Mouse (Mus musculus) kidney, adult 18-20 months (tissue): ENCODE data around the gene Snupn.
"Not testable (repeated sequence)": the region's sequence is repeated elsewhere in the genome, so short reads cannot be mapped to it uniquely, and the experiment has no call there.

Source experiments
- DNase-seq: peaks from one replicate; pipeline ENCODE4 v3.0.0; 2021

Snupn gene

GRCm38 (mm10) chr9:56950414-56951400 is at the start of gene Snupn:
Gene Snupn, plus strand, starts transcription at chr9:56950878.
- peak; percentile 97 for DNase-seq

GRCm38 (mm10) chr9:56901187-56901586 is 49.5 kb upstream of the Snupn start:
- no peak for DNase-seq

- DNase-seq = no peak
These were observed 47.0 kb upstream of the Snupn start for GRCm38 (mm10) chr9:56903662-56904061.

DNA sequence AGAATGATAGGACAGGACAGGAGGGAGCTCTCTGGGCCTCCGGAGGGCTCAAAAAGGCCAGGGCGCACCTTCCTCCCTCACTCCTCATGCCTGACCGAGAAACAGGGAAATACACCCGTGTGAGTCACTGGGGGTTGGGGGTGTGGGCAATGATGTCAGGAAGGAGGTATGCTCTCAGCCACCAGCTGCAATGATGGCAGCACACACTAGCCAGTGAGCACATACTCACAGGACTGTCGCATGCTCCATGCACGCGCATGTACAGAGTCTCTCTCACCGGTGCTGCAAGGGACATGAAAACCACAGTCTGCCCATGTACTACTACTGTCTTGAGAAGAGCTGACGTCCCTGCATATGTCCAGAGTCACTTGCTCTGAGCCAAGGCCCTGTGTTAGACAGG is 43.1 kb upstream of the Snupn start:
- DNase-seq = no peak

DNA sequence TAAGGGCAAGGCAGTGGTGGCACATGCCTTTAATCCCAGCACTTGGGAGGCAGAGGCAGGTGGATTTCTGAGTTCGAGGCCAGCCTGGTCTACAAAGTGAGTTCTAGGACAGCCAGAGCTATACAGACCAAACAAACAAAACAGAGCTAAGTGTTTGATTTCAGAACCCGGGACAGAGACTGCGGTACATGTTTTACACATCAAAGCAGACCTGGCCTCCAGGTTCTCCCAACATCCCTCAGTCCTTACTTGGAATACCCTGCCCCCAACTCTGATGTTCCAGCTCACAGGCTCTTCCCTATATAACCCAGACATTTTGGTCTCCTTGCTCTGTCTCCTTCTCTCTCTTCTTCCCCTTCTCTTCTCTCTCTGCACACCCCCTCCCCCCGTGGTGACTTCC is 40.7 kb upstream of the Snupn start:
- not testable (repeated sequence) for DNase-seq

GRCm38 (mm10) chr9:56911017-56911416 is 39.7 kb upstream of the Snupn start:
- no peak for DNase-seq

DNA sequence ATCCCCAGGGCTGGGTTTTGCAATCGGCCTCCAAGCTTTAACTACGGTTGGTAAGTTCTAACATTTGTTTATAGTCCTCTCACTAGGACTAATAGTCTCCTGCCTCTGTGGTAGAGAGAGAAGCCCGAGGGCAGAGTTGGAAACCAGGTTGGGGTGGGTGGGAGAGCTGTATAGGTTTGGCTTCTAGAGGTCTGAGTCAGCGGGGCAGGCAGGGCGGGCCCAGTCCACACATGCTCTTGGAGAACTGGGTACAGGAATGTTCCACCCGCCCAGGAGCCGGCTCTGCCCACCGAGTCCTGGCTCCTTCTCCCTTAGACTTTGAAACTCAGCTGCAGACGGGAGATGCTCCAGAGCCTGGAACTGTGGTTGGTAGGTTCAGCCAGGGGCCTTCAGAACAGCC is 36.7 kb upstream of the Snupn start:
- DNase-seq = no peak

- no peak for DNase-seq
These were observed 35.6 kb upstream of the Snupn start for GRCm38 (mm10) chr9:56915116-56915515.

GRCm38 (mm10) chr9:56915695-56916410 is 34.8 kb upstream of the Snupn start:
- no peak for DNase-seq

GRCm38 (mm10) chr9:56917131-56917530 is 33.5 kb upstream of the Snupn start:
- no peak for DNase-seq

DNA sequence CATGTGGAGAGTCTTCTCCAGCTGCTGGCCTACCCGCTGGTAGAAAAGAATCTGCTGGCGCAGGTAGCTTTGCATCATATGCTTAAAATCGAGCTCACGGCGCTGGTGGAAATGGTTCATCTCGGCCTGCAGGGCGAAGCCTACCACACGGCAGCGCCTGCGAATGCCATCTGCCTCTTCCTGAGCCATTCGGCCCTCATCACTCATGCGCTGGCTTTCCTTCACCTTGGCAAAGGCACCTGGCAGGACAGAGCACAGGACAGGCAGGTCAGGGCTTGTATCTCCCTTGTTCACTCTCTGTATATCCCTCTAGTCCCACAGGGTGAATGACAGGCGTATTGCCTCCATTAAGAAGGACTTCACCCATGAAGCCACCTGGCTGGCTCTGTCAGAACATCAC is 32.2 kb upstream of the Snupn start:
- no peak for DNase-seq

DNA sequence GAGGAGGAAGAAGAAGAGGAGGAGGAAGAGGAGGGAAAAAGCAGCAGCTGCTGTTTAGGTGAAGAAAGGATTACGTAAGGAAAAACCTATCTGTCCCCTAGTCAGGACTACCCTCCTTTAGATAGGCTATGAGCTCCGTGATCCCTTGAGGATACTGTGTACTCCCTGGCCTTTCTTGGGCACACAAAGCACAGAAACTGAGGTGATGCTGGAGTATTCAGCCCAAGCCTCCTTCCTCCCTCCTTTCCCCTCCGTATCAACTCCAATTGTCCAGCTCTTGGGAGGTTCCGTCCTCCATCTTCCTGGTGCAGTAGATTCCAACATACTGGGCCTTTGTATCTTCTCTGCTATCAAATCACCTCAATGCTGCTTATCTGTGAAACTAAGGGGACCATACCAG is 27.9 kb upstream of the Snupn start:
- no peak for DNase-seq

DNA sequence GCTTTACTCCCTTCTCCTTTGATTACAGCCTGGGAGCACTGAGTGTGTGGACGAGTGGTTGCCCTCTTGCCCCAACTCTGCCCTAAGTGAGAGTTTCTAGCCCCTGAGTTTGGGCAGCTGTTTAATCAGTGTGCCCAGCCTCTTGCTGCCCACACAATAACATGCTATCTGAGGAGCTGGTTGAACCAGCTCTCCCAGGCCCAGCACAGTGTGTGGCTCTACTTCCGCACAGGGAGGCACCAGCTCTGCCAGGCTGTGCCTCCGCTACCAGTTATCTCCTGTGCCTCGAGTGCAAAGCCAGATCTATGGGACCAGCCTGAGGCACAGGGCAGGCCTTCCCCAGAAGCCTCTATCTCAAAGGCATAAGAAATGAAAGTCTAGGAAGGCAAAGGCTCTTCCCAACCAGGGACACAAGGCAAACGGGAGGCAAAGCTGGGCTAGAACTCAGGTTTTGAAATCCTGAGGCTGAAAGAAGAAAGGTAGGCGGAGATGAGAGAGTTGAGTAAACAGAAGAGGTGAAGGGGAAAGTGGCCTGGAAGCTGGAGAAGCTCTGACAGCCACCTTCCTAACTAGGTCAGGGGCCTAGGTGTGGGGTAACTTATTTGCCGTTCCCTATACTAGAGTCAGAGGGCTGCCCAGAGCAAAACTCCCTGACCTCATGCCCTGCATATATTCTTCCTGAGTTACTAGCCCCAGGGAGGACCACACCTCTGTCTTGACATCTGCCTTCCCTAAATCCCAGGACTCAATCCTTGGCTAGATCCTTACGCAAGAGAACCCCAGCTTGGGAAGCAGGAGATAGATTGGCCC is 26.6 kb upstream of the Snupn start:
- no peak for DNase-seq

- peak; percentile 84 for DNase-seq
These were observed 26.0 kb upstream of the Snupn start for GRCm38 (mm10) chr9:56924651-56925027.

GRCm38 (mm10) chr9:56925291-56926024 is 25.2 kb upstream of the Snupn start:
- no peak for DNase-seq

DNA sequence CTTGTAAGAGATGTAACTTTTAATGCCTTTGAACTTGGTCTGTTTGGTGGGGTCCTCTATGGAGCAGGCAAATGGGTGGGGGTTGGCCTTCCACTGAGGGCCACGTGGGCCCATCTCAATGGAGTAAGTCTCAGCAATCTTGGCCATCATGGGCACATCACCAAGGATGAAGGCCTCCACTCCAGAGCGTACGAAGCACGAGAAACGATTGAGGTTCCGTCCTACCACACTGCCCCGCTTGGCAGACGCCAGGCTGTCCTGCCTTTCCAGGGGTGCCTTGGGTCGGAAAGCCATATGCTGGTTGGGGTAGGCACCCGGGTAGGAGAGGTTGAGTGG is 24.7 kb upstream of the Snupn start:
- DNase-seq = no peak

DNA sequence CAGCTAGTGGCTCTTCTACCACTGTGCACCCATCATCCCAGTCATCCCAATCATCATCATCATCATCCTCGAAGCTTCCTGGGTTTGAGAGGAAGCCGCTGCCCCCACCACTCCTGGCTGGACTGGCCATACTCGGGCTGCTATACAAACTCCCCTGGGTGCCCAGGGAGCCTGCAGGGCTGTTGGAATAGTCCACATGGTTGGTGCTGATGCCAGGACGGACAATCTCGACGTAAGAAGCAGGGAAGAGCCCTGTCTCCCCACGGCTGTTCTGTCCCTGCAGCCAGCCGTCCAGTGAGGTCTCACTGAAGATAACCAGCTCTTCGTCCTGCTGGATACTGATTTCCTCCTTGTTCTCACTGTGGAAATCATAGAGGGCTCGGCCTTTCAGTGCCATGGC is 24.3 kb upstream of the Snupn start:
- DNase-seq = no peak

DNA sequence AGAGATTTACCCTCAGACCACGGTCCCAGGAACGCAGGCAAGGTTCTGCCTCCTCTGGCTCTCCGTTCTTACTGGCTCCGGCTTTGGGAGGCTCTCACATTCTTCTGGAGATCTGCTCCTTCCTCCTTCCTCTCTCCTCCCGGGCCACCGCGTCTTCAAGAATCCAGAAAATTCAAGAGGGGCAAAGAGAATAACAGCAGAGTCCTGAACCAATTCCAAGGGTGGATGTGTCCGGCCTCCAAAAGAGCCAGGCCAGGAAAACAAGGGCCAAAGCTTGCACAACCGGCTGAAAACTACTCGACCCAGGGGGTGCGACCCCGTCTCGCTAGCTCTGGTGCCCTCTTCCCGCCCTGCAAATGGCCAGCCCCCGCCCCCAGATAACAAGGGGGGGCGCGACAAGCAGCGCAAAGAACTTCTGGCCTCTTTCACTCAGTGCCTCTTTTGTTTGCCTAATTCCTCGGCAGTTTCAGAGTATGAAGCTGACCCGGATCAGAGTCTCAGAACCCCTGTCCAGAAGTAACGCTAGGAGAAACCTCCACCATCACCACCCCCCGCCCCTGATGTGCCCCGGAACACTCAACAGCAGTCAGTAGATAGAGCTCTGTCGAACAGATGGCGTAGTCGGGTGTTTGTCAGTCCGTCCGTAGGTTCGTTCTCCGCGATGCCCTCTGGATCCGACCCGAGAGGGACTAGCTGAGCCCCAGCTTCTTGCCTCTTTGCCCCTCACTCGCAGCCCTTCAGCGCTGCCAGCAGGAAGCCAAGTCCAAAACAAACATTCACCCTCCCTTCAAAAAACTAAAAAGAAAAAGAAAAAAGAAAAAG is 23.3 kb upstream of the Snupn start:
- peak; percentile 59 for DNase-seq

DNA sequence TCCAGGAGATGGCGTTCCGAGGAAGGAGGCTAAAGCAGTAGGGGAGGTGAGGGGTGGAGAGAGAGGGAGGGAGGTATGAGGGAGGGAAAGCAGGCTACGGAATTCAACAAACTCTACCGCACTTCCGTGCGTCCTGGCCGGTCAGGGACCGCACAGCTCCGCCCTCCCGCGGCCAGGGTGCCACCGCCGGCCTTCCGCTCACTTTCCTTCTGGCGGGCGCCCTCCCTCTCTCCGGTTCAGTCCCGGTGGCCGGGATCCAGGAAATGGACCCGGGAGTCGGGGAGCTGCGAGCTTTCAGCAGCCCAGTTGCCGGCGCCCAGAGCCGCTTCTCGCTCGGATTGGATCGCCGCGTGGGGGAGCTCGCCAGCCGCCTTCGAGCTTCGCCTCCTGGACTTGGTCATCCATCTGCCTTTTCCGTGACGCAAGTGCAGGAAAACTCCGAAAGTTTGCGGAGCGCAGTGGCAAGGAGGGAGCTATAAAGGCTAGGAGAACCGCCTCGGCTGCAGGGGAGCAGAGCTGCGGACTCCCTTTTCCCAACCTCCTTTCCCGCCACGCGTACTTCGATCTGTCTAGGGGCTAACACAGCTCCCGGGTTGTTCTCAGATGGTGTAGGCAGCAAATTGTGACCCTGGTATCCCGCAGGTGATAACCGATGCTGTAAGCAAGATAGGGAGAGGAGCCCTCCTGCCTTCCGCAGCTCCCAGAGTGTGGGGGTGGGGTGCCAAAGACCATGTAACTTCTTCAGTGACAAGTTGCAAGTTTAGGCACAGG is 22.5 kb upstream of the Snupn start, which contains the start of gene Snx33:
Gene Snx33 (minus strand): TSS at position 331 of the 771 bp plus-strand sequence.
- peak; percentile 95 for DNase-seq

DNA sequence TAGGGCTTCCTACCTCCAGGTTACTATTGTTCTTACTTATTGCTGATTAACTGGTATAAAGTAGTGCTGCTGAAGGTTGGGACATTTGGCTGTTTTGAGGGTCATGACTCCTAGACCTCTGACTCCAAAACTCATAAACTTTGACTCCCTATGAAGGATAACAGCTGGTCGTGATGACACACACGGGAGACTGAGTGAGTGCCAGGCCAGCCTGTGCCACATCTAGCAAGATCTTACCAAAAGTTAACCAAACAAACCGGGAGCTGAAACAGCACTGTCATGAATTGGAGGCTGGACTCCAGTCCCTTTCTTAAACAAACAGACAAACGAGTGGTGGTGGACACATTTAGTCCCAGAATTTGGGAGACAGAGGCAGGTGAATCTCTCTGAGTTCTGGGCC is 21.2 kb upstream of the Snupn start:
- DNase-seq = no peak

DNA sequence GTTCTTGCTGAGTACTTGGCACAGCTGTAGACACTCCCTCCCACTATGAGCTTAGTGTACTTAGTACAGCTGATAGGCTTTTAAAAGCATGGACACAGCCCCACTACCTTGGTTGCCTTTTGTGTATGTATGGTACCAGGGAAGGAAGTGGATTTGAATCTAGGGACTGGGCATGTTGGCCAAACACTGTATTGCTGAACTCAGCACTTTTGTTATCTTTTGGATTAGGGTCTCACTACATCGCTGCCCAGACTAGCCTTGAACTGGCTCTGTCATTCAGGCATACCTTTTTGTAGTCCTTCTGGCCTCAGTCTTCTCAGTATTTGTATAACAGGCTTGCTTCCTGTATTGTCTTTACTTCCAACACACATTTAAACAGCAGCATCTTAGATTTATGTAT is 20.1 kb upstream of the Snupn start:
- DNase-seq = no peak
